Mouse (Mus musculus) thymus, adult 2 months (tissue): ENCODE results near the gene Golga1.
A peak's percentile ranks its signal among the peaks of the same experiment; 100 is the strongest.

Experiments used
- CTCF ChIP-seq: fragments of 200-500 bp; IDR thresholded peaks from 2 replicates; pipeline ENCODE4 v1.5.1; 2012; ENCODE audit warnings: mild to moderate bottlenecking, control low read depth, low read length, moderate library complexity, borderline replicate concordance; ENCODE audit not compliant: control insufficient read depth, poor library complexity, insufficient read depth; ENCODE audit errors: extremely low read depth
- POLR2A ChIP-seq: fragments of 200-500 bp; IDR thresholded peaks from 2 replicates; pipeline ENCODE4 v1.6.1; 2012; ENCODE audit warnings: mild to moderate bottlenecking, low read length, control low read depth, moderate library complexity; ENCODE audit not compliant: control insufficient read depth, poor library complexity, insufficient read depth; ENCODE audit errors: extremely low read depth

DNA sequence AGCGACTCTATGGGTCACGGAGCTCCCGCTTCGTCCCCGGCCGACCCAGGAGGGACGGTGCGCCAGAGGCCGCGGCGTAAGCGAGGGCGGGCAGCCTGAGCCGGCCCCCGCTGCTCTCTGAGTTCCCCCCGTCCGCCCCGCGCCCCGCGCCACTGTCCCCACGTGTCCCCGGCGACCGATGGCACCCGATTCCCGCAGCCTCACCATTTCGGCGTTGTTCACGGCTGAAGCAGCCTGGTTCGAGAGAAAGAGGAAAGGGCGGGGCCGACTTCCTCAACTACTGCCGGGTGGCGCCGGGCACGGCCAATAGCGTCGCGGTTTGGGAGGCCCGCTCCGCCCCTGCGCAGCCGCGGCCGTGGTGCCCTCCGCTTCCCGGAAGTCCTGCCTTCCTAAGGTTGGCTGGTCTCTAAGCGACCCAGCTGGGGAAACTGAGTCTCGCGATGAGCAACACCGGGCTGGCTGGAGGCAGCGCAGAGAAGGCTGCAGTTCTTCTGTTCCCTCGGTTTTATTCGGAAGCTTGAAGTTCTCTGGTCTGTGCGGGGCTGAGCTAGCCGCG, 60.4 kb downstream of the Golga1 start, which contains the start of gene Arpc5l:
- TF ChIP-seq POLR2A, result peak; percentile 47; the same call in 1 of the 2 replicates
- TF ChIP-seq CTCF, result 0 out of 2 replicates have a peak, but pooled peaks have one; percentile 30
